Mouse (Mus musculus): ENCODE measurements at regions not wholly inside any gene's neighbourhood (a gene's known extent, or its start where the extent isn't known, plus 50 kb on each side); places are given as distances from the start of the nearest gene placed in this dataset.

GRCm38 (mm10) chr5:44922129-44922775 is 122.8 kb upstream of the Ldb2 start:
- Histone ChIP-seq H3K36me3 (ENCODE audit: insufficient read depth, low read length) (no peaks in the 10 kb centered on the region), H3K4me1 (ENCODE audit: insufficient read depth, low read length) (no peaks in the 10 kb centered on the region), H3K27me3 (ENCODE audit: insufficient read depth, low read length) (no peaks in the 10 kb centered on the region), H3K27ac (no peak overlapping the region), H3K4me3 (ENCODE audit: low read length) (no peak overlapping the region), H3K4me2 (ENCODE audit: low read depth, low read length) (no peak overlapping the region), H3K9ac (replicated peaks; ENCODE audit: low read length) (no peak overlapping the region), H3K9me3 (ENCODE audit: low read length) (no peaks in the 10 kb centered on the region)
- WGBS = 79% methylated on average over 2 of the region's 2 CpGs
- ATAC-seq (no peak), DNase-seq (ENCODE audit: low spot score) (no peak)
- TF ChIP-seq CTCF (IDR thresholded peaks at IDR 0.05; ENCODE audit: low read depth) = no peak

- TF ChIP-seq CTCF (IDR thresholded peaks at IDR 0.05; ENCODE audit: low read depth) = no peak
- DNase-seq (ENCODE audit: low spot score) (no peak), ATAC-seq (no peak)
- no peak overlapping the region for H3K9ac ChIP-seq (replicated peaks; ENCODE audit: low read length)
- no peak overlapping the region for H3K4me3 ChIP-seq (ENCODE audit: low read length)
- H3K4me2 ChIP-seq (ENCODE audit: low read depth, low read length) = no peak overlapping the region
- no peaks in the 10 kb centered on the region for H3K4me1 ChIP-seq (ENCODE audit: insufficient read depth, low read length)
- no peak overlapping the region for H3K27ac ChIP-seq
- 89% methylated on average over 6 of the region's 6 CpGs for WGBS
- H3K9me3 ChIP-seq (ENCODE audit: low read length) = no peaks in the 10 kb centered on the region
- no peaks in the 10 kb centered on the region for H3K27me3 ChIP-seq (ENCODE audit: insufficient read depth, low read length)
- no peaks in the 10 kb centered on the region for H3K36me3 ChIP-seq (ENCODE audit: insufficient read depth, low read length)
These were observed 118.3 kb upstream of the Ldb2 start for GRCm38 (mm10) chr5:44917816-44918213.

- ATAC-seq = no peak
- H3K4me1 ChIP-seq (ENCODE audit: insufficient read depth, low read length) = no peaks in the 10 kb centered on the region
- H3K9ac ChIP-seq (replicated peaks; ENCODE audit: low read length) = no peak overlapping the region
- WGBS = 51% methylated on average over 16 of the region's 16 CpGs
- no peak for TF ChIP-seq CTCF (IDR thresholded peaks at IDR 0.05; ENCODE audit: low read depth)
- no peaks in the 10 kb centered on the region for H3K9me3 ChIP-seq (ENCODE audit: low read length)
- no peaks in the 10 kb centered on the region for H3K36me3 ChIP-seq (ENCODE audit: insufficient read depth, low read length)
- H3K27ac ChIP-seq = no peak overlapping the region
- H3K27me3 ChIP-seq (ENCODE audit: insufficient read depth, low read length) = no peaks in the 10 kb centered on the region
- DNase-seq (ENCODE audit: low spot score) = peak; percentile 35
- H3K4me3 ChIP-seq (ENCODE audit: low read length) = no peak overlapping the region
- peak overlapping the region; percentile 38 for H3K4me2 ChIP-seq (ENCODE audit: low read depth, low read length)
These were observed 117.8 kb upstream of the Ldb2 start for GRCm38 (mm10) chr5:44917173-44917815.

GRCm38 (mm10) chr5:44902541-44902940 is 103.1 kb upstream of the Ldb2 start:
- H3K9ac ChIP-seq (replicated peaks; ENCODE audit: low read length) = no peak overlapping the region
- no peaks in the 10 kb centered on the region for H3K9me3 ChIP-seq (ENCODE audit: low read length)
- DNase-seq (ENCODE audit: low spot score) (no peak), ATAC-seq (no peak)
- H3K27ac ChIP-seq = no peak overlapping the region
- no peaks in the 10 kb centered on the region for H3K4me1 ChIP-seq (ENCODE audit: insufficient read depth, low read length)
- H3K27me3 ChIP-seq (ENCODE audit: insufficient read depth, low read length) = no peaks in the 10 kb centered on the region
- WGBS = 76% methylated on average over 6 of the region's 6 CpGs
- H3K4me3 ChIP-seq (ENCODE audit: low read length) = no peak overlapping the region
- H3K4me2 ChIP-seq (ENCODE audit: low read depth, low read length) = no peak overlapping the region
- no peak for TF ChIP-seq CTCF (IDR thresholded peaks at IDR 0.05; ENCODE audit: low read depth)
- H3K36me3 ChIP-seq (ENCODE audit: insufficient read depth, low read length) = no peaks in the 10 kb centered on the region

- no peak overlapping the region for H3K4me3 ChIP-seq (ENCODE audit: low read length)
- no peak overlapping the region for H3K27ac ChIP-seq
- H3K9ac ChIP-seq (replicated peaks; ENCODE audit: low read length) = no peak overlapping the region
- TF ChIP-seq CTCF (IDR thresholded peaks at IDR 0.05; ENCODE audit: low read depth) = no peak
- H3K9me3 ChIP-seq (ENCODE audit: low read length) = no peaks in the 10 kb centered on the region
- DNase-seq (ENCODE audit: low spot score) (no peak), ATAC-seq (no peak)
- WGBS = 73% methylated on average over 4 of the region's 4 CpGs
- no peaks in the 10 kb centered on the region for H3K4me1 ChIP-seq (ENCODE audit: insufficient read depth, low read length)
- no peaks in the 10 kb centered on the region for H3K36me3 ChIP-seq (ENCODE audit: insufficient read depth, low read length)
- no peaks in the 10 kb centered on the region for H3K27me3 ChIP-seq (ENCODE audit: insufficient read depth, low read length)
- H3K4me2 ChIP-seq (ENCODE audit: low read depth, low read length) = no peak overlapping the region
These were observed 87.1 kb upstream of the Ldb2 start for GRCm38 (mm10) chr5:44886566-44887070.

- Histone ChIP-seq H3K4me3 (ENCODE audit: low read length) (no peak overlapping the region), H3K4me1 (ENCODE audit: insufficient read depth, low read length) (no peaks in the 10 kb centered on the region), H3K27me3 (ENCODE audit: insufficient read depth, low read length) (no peaks in the 10 kb centered on the region), H3K9me3 (ENCODE audit: low read length) (no peaks in the 10 kb centered on the region), H3K4me2 (ENCODE audit: low read depth, low read length) (no peak overlapping the region), H3K36me3 (ENCODE audit: insufficient read depth, low read length) (no peaks in the 10 kb centered on the region), H3K27ac (no peak overlapping the region), H3K9ac (replicated peaks; ENCODE audit: low read length) (no peak overlapping the region)
- WGBS = 66% methylated on average over 3 of the region's 3 CpGs
- peak; percentile 19 for DNase-seq (ENCODE audit: low spot score)
- no peak for ATAC-seq
- no peak for TF ChIP-seq CTCF (IDR thresholded peaks at IDR 0.05; ENCODE audit: low read depth)
These were observed 77.5 kb upstream of the Ldb2 start for GRCm38 (mm10) chr5:44876946-44877345.

GRCm38 (mm10) chr5:44872243-44872642 is 72.8 kb upstream of the Ldb2 start:
- no peak for TF ChIP-seq CTCF (IDR thresholded peaks at IDR 0.05; ENCODE audit: low read depth)
- Histone ChIP-seq H3K4me3 (ENCODE audit: low read length) (no peak overlapping the region), H3K36me3 (ENCODE audit: insufficient read depth, low read length) (no peaks in the 10 kb centered on the region), H3K9ac (replicated peaks; ENCODE audit: low read length) (no peak overlapping the region), H3K9me3 (ENCODE audit: low read length) (no peaks in the 10 kb centered on the region), H3K4me2 (ENCODE audit: low read depth, low read length) (no peak overlapping the region), H3K27me3 (ENCODE audit: insufficient read depth, low read length) (no peaks in the 10 kb centered on the region), H3K27ac (no peak overlapping the region), H3K4me1 (ENCODE audit: insufficient read depth, low read length) (no peaks in the 10 kb centered on the region)
- ATAC-seq (no peak), DNase-seq (ENCODE audit: low spot score) (peak; percentile 5)
- 48% methylated on average over 7 of the region's 7 CpGs for WGBS
